Mouse (Mus musculus) monocyte, adult 2 months (primary cell): ENCODE results near the gene Nelfb.

Experiments
- DNase-seq, 2 experiments: peaks; one replicate each; pipeline ENCODE4 v3.0.0; 2022; ENCODE audit warnings: low spot score in 2 of 2, low read depth in 1 of 2

Nelfb gene

DNA sequence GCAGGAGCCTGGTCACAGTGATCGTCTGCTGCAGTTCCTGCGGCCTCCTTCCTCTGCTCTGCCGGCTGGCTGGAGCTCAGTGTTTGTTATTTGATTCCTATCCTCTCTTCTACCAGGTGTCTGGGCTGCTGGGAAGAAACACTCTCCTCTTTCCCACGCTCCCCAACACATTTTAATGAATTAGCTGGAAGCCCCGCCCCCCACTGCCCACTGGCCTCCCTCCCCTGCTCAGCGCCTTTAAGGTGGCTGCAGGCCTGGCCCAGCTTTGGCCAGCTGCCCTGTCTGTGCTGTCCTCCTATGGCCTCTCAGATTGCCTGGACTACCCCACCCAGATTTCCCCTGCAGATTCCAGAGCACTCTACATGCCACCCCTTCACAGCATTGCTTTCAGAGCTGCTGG, 33.6 kb downstream of the Nelfb start:
- no peak for DNase-seq

DNA sequence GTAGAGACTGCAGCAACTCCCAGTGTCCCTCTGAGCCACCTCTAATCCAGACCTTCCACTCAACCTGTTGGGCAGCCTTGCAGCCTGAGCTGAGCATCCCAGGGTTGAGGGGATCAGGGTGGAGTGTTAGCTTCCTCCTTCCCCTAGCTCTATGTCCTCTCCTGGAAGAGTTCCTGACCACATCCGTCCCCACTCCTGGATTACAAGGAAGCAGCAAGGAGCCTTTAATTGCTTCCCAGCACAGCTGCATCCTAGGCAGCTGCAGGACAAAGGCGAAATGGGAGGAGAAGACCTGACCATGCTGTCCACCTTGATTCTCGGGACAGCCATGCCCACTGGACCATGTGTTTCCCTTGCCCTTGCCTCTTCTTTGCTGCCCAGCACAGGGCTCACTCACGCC, 34.2 kb downstream of the Nelfb start:
- no peak for DNase-seq

GRCm38 (mm10) chr2:25176573-25176972, 34.7 kb downstream of the Nelfb start:
- DNase-seq: no peak

DNA sequence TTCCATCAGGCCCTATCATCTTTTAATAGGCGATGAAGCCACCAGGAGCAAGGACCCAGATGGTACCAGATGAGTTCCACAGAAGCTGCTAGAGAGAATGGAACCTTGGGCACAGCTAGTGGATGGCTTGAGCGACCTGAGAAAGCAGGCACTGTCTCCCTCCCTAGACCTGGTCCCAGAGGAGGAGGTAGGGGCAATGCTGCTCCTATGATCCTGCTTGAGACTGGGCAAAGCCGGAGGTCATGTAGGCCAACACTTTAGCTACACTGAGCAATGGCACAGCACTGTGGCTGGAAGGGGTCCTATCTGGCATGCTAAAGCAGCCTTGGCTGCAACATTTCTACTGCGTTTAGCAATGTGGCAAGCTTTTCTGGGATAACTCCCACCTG, 35.6 kb downstream of the Nelfb start:
- DNase-seq: no peak

DNA sequence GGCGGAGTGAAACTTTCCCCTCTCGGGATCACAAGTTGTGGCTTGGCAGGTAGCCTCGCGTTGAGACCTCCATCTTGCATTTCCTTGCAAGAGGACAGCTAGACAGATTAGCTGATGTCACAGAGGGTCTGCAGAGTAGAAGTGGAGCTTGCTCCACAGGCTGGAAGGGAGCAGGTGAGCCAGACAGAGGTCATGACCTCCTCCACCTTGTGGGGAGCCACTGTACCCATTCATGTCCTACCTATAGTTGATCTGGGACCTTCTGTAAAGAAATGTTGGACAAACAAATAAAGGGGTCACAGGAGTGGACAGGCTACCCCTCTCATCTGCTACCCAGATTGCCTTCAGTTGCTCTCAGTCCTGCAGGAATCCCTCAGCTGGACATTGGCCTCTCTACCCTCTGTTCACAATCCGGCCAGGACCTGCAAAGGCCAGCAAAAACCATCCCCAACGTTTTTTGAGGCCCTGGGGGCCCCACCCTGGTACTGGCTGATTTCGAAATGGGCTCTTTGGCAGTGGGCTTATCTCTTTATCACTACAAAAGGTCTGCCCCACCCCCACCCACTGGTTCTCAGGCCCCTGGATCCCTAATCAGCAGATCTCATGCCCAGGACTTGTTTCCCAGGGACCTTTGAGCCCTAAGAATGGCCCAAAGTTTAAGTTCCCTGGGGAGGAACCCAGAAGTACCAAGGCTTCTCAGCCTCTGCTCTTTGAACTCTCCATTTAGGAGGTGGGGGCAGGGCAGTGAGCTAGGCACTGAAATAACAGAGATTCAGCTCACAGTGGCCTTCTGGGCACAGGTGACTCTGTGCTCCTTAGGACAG, 36.2 kb downstream of the Nelfb start:
- no peak for DNase-seq

DNA sequence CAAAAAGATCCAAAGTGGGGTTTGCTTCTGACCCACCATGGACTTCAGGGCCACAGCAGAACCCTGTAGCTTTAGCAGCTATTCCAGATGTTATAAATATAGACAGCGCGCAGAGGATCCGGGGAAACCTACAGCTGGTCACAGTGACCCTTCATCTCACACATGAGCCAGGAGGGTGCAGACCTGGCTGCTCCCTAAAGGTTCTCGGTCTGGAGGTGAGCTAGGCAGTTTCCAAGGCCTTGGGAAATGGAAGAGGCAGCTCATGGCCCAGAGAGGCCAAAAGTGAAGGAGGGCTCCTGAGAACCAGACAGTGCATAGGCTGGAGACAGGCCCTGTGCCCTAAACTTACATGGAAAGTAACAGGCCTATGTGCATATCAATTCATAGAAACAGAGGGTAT, 37.5 kb downstream of the Nelfb start:
- no peak for DNase-seq

GRCm38 (mm10) chr2:25172629-25173028, 38.7 kb downstream of the Nelfb start:
- peak in 1 of 2 experiments; percentile 26 for DNase-seq

DNA sequence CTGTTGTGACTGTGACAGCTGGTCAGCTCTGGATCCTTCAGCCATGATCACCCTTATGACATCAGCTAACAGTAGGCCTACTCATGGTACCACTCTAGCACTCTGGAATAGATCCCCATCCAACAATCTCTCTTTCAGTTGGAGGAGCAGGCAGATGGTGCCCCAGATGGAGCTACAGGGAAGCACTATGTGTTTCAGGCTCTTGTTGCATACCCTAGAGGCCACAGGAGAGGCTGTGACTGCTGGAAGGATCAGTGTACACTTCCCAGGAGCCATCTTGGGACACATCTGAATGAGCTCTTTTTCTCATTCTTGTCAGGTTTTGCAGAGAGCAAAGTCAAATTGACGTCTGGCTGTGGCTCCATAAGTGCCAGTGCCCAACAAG, 39.5 kb downstream of the Nelfb start:
- DNase-seq: no peak

- DNase-seq: no peak
These were observed 40.1 kb downstream of the Nelfb start for GRCm38 (mm10) chr2:25171101-25171768.

GRCm38 (mm10) chr2:25170326-25171100, 40.8 kb downstream of the Nelfb start:
- DNase-seq: no peak

DNA sequence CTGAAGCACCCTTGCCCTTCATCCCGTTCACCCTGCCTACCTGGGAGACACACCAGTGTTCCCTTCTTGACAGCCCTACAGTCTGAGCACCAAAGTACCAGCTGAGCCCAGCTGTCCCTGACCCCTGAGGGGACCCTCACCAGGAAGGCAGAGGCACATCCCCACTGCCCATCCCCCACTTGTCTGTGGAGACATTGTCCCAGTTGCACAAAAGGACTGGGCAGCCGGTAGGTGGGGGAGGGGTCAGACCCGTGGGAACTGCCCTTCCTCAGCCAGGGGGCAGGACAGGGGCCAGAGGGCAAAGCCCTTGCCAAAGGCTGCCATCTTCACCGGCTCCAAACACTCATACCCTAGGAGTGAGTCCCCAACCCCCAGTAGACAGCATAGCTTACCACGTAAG, 41.5 kb downstream of the Nelfb start:
- no peak for DNase-seq

DNA sequence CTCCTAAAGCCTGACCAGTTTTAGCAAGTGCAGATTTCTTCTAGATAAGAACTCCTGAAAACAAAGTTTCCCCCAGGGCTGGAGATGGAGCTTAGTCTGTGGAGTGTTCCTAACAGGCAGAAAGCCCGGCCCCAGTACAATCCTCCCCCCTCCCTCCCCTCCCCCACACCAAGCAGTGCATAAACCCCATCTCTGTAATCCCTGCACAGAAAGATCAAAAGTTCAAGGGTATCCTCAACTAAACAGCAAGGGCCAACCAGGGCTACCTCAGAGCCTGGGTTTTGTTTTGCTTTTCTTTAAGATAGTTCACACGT, 42.7 kb downstream of the Nelfb start:
- DNase-seq: no peak

GRCm38 (mm10) chr2:25167919-25168664, 43.2 kb downstream of the Nelfb start:
- DNase-seq: no peak

- no peak for DNase-seq
These were observed 43.8 kb downstream of the Nelfb start for GRCm38 (mm10) chr2:25167481-25167880.

- no peak for DNase-seq
These were observed 53.6 kb downstream of the Nelfb start for GRCm38 (mm10) chr2:25157655-25158054.

DNA sequence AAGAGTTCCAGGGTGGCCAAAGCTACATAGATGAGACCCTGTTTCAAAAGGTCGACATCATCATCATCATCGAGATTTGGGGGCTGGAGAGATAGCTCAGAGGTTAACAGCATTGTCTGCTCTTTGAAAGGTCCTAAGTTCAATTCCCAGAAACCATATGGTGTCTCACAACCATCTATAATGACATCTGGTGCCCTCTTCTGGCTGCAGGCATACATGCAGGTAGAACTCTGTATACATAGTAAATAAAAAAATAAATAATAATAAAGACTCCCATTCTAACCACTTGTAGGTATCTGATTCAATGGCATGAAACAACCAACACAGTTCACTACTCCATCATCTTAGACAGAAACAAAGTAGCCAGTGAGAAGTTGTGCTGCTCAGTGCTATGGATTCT, 54.3 kb downstream of the Nelfb start:
- DNase-seq: no peak

DNA sequence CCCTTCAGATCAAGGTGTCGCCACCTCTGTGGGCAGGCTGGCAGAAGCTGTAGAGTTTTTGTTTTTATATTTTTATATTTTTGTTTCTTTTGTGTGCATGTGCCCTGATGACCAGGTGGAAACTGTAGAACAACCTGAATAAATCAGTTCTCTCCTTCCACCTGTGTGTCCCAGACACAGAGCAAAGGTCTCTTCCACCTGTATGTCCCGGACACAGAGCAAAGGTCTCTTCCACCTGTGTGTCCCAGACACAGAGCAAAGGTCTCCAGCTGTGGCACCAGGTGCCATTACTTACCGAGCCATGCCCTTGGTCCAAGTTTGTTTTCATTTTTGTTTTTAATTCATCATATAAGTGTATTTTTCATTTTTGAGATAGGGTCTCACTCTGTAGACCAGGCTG, 55.1 kb downstream of the Nelfb start:
- no peak for DNase-seq

DNA sequence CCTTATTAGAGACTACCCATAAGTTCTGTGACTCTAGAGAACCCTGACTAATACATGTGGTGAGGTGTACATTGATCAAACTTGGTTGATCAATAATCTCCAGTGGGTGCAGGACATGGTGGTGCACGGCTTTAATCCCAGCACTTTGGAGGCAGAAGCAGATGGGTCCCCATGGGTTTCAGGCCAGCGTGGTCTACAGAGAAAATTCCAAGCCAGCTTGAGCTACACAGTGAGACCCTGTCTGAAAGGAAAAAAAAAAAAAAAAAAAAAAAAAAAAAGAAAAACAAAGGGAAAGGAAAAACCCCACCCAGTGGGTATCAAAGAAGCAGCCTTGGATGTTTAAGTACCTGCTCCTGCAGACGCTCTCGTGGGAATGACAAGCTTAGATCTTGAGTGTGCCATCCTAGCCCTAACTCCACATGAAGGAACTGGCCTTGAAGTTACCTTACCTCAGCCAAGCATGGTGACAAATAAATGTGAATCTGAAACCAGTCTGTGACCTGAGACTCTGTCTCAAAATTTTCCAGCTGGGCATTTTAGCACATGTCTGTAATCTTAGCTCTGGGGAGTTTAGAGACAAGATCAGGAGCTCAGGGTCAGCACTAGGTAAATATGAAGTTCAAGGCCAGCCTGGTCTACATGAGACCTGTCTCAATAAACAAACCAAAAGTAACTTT, 59.9 kb downstream of the Nelfb start:
- no peak for DNase-seq
